Mouse (Mus musculus): Measurements from ENCODE around the gene Gm28051. TPM values are rescaled to one million over a fixed set of nuclear protein-coding genes. Genes with fewer than 3 reads are reported as not detected.

The Gm28051 gene
- polyA plus RNA-seq, 1 experiment: 0.26 TPM

DNA sequence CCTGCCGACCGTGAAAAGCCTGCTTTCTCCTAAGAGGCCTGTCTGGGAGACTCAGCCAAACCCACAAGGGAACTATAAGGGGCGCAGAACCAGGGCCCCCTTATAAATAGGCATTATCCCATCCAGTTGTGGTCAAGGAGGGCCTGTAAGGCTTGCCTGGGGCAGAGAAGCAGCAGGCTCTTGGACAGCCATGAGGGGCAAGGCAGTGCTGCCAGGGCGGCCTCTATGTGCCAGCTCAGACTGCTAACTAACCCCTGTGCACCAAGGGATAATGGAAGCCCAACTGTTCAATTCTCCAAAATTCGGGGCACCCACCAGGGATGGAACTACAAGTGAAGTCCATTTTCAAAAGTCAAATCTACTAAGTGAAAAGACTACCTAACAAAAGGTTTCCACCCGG lies 54.1 kb downstream of the Gm28051 start:
- Histone ChIP-seq H3K4me3 (peak overlapping the region; percentile 29), H3K27me3 (ENCODE audit: control insufficient read depth, insufficient read depth, insufficient read length) (no peaks in the 10 kb centered on the region), H3ac (ENCODE audit: control insufficient read depth, insufficient read length) (no peak overlapping the region), H3K79me2 (ENCODE audit: control insufficient read depth, insufficient read depth) (no peaks in the 10 kb centered on the region), H3K4me2 (ENCODE audit: low read depth) (peak overlapping the region; percentile 76), H3K36me3 (ENCODE audit: control insufficient read depth, insufficient read depth) (no peaks in the 10 kb centered on the region)
- no peak for TF ChIP-seq MYOG (IDR thresholded peaks at IDR 0.05; ENCODE audit: control insufficient read depth in 1 of 3, insufficient read depth in 1 of 3, insufficient read length in 2 of 3, low read depth in 2 of 3)
- no peak for TF ChIP-seq USF1 (IDR thresholded peaks at IDR 0.05; ENCODE audit: low read depth)

DNA sequence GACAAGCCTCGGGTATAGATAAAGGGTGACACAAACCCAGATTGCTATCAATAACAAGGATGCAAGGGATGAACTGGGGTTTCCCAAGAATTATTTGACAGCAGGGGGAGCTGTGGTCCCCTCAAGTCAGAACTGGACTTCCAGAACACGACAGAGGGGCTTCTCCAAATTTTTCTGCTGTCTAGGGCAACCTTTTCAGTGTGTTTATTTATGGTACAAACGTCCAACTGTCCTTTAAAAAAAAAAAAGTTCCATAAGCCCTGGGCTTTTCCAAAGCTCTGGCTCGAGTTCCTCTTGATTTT lies 54.5 kb downstream of the Gm28051 start:
- Histone ChIP-seq H3K27me3 (ENCODE audit: control insufficient read depth, insufficient read depth, insufficient read length) (no peaks in the 10 kb centered on the region), H3K4me2 (ENCODE audit: low read depth) (peak overlapping the region; percentile 76), H3K4me3 (peak overlapping the region; percentile 29), H3K79me2 (ENCODE audit: control insufficient read depth, insufficient read depth) (no peaks in the 10 kb centered on the region), H3K36me3 (ENCODE audit: control insufficient read depth, insufficient read depth) (no peaks in the 10 kb centered on the region), H3ac (ENCODE audit: control insufficient read depth, insufficient read length) (no peak overlapping the region)
- no peak for TF ChIP-seq MYOD1 (IDR thresholded peaks at IDR 0.05; ENCODE audit: control insufficient read depth in 1 of 3, insufficient read length in 2 of 3, low read depth in 2 of 3)
- TF ChIP-seq E2F4 (IDR thresholded peaks at IDR 0.05; ENCODE audit: insufficient read depth): no peak
- TF ChIP-seq SRF (IDR thresholded peaks at IDR 0.05; ENCODE audit: control insufficient read depth, insufficient read length, low read depth): no peak

DNA sequence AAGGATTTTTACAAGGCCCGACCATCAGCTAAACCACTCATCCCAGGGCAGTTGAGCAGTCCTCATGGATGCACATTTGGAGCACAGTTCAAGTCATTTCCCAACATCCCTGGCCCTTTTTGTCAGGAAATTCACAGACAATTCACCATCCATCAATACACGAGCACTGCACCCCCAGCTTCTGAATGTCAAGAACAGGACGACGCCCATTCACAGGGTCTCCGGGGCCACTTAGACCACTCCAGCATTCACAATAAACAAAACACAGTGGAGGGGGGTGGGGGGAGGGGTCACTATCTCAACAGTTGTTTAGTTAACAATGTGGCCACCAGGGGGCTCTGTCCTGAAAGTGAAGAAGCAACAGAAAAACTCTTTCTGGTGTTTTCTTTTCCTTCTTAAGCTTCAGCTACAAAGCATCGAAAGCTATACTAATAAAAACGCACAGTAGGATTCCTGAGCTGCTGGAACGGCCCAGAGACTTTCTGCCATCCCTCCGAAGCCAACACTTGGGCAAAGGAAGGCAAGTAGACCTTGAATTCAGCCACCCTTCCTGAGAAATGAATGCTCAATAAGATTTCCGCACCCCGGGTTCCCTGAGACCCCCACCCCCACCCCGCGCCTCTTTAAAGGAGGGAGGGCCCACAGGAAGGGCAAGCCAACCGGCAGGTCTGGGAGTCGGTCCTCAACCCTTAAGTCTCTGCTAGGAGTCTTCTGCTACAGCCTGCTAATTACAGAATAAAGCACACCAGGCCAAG lies 55.0 kb downstream of the Gm28051 start:
- Histone ChIP-seq H3K4me3 (peak overlapping the region; percentile 29), H3ac (ENCODE audit: control insufficient read depth, insufficient read length) (no peak overlapping the region), H3K4me2 (ENCODE audit: low read depth) (peak overlapping the region; percentile 76), H3K36me3 (ENCODE audit: control insufficient read depth, insufficient read depth) (no peaks in the 10 kb centered on the region), H3K79me2 (ENCODE audit: control insufficient read depth, insufficient read depth) (no peaks in the 10 kb centered on the region), H3K27me3 (ENCODE audit: control insufficient read depth, insufficient read depth, insufficient read length) (no peaks in the 10 kb centered on the region)
- TF ChIP-seq TCF12 (IDR thresholded peaks at IDR 0.05; ENCODE audit: insufficient read depth, poor library complexity, severe bottlenecking): no peak
- TF ChIP-seq MYOD1 (IDR thresholded peaks at IDR 0.05; ENCODE audit: control insufficient read depth in 1 of 3, insufficient read length in 2 of 3, low read depth in 2 of 3): no peak
- no peak for TF ChIP-seq E2F4 (IDR thresholded peaks at IDR 0.05; ENCODE audit: insufficient read depth)
- no peak for TF ChIP-seq CEBPB (IDR thresholded peaks at IDR 0.05; ENCODE audit: insufficient read depth, poor library complexity, severe bottlenecking)
- no peak for TF ChIP-seq TCF3 (IDR thresholded peaks at IDR 0.05; ENCODE audit: insufficient read length, low read depth)
- TF ChIP-seq USF1 (IDR thresholded peaks at IDR 0.05; ENCODE audit: low read depth): no peak
- no peak for TF ChIP-seq REST (IDR thresholded peaks at IDR 0.05; ENCODE audit: insufficient read depth, insufficient read length)
- TF ChIP-seq SRF (IDR thresholded peaks at IDR 0.05; ENCODE audit: control insufficient read depth, insufficient read length, low read depth): no peak
- no peak for TF ChIP-seq POLR2A (IDR thresholded peaks at IDR 0.05; ENCODE audit: insufficient read length, low read depth)
- TF ChIP-seq MAX (IDR thresholded peaks at IDR 0.05; ENCODE audit: low read depth): no peak
- no peak for TF ChIP-seq MYOG (IDR thresholded peaks at IDR 0.05; ENCODE audit: control insufficient read depth in 1 of 3, insufficient read depth in 1 of 3, insufficient read length in 2 of 3, low read depth in 2 of 3)
- TF ChIP-seq POLR2AphosphoS2 (IDR thresholded peaks at IDR 0.05; ENCODE audit: insufficient read length, low read depth): no peak

DNA sequence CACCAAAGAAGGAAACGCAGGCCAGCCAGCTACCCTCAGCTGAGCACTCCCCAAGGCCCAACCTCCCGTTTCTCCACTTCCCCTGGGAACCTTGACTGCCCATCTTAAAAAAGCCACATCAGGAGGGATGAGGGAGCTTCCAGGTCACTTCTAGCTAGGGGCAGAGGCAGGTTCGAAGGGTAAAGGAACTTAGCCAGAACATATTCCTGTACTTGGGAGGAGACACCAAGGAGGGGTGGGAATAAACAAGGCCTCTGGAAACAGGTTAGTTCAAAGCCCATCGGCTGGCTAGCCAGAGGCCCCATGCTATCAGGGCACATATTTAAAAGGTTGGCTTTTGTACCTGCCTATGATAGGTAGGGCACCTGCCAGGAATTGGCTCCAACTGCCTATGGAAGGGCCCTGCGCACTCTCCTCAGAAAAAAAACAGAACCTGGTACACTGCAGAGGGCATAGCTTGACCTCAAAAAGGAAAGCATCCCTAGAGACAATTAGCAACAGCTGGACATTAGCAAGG lies 55.8 kb downstream of the Gm28051 start:
- no peak overlapping the region for H3K4me2 ChIP-seq (ENCODE audit: low read depth)
- H3ac ChIP-seq (ENCODE audit: control insufficient read depth, insufficient read length): no peak overlapping the region
- H3K79me2 ChIP-seq (ENCODE audit: control insufficient read depth, insufficient read depth): no peaks in the 10 kb centered on the region
- H3K36me3 ChIP-seq (ENCODE audit: control insufficient read depth, insufficient read depth): no peaks in the 10 kb centered on the region
- TF ChIP-seq MAX (IDR thresholded peaks at IDR 0.05; ENCODE audit: low read depth) (no peak), MYOD1 (IDR thresholded peaks at IDR 0.05; ENCODE audit: control insufficient read depth in 1 of 3, insufficient read length in 2 of 3, low read depth in 2 of 3) (no peak), POLR2A (IDR thresholded peaks at IDR 0.05; ENCODE audit: insufficient read length, low read depth) (no peak), REST (IDR thresholded peaks at IDR 0.05; ENCODE audit: insufficient read depth, insufficient read length) (no peak), POLR2AphosphoS2 (IDR thresholded peaks at IDR 0.05; ENCODE audit: insufficient read length, low read depth) (no peak), E2F4 (IDR thresholded peaks at IDR 0.05; ENCODE audit: insufficient read depth) (no peak), TCF3 (IDR thresholded peaks at IDR 0.05; ENCODE audit: insufficient read length, low read depth) (no peak), CEBPB (IDR thresholded peaks at IDR 0.05; ENCODE audit: insufficient read depth, poor library complexity, severe bottlenecking) (no peak), TCF12 (IDR thresholded peaks at IDR 0.05; ENCODE audit: insufficient read depth, poor library complexity, severe bottlenecking) (no peak), MYOG (IDR thresholded peaks at IDR 0.05; ENCODE audit: control insufficient read depth in 1 of 3, insufficient read depth in 1 of 3, insufficient read length in 2 of 3, low read depth in 2 of 3) (no peak), SRF (IDR thresholded peaks at IDR 0.05; ENCODE audit: control insufficient read depth, insufficient read length, low read depth) (no peak), USF1 (IDR thresholded peaks at IDR 0.05; ENCODE audit: low read depth) (no peak)
- H3K4me3 ChIP-seq: no peak overlapping the region
- no peaks in the 10 kb centered on the region for H3K27me3 ChIP-seq (ENCODE audit: control insufficient read depth, insufficient read depth, insufficient read length)

DNA sequence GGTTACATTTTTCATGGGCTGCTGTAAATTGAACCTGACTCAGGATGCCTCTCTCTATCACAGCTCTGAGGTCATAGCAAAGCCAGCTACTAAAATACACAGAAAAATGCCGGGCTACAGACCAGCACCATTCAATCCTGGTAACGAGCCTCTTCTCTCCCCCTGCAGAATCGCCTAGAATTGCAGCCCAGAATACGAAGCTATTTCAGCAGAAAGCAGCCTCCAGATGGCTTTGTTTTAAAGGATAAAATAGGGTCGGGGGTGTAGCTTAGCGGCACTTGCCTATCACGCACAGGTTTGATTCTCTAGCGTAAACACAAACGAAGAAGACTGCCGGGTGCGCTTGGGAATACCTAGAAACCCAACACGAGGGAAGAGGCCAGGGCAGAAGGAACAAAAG lies 57.1 kb downstream of the Gm28051 start:
- TF ChIP-seq CEBPB (IDR thresholded peaks at IDR 0.05; ENCODE audit: insufficient read depth, poor library complexity, severe bottlenecking): no peak
- TF ChIP-seq POLR2A (IDR thresholded peaks at IDR 0.05; ENCODE audit: insufficient read length, low read depth): no peak
- TF ChIP-seq USF1 (IDR thresholded peaks at IDR 0.05; ENCODE audit: low read depth): no peak
- TF ChIP-seq MYOD1 (IDR thresholded peaks at IDR 0.05; ENCODE audit: control insufficient read depth in 1 of 3, insufficient read length in 2 of 3, low read depth in 2 of 3): no peak
- TF ChIP-seq REST (IDR thresholded peaks at IDR 0.05; ENCODE audit: insufficient read depth, insufficient read length): no peak

More for the DNA sequence above, 57.1 kb downstream of the Gm28051 start:
- Histone ChIP-seq H3K27me3 (ENCODE audit: control insufficient read depth, insufficient read depth, insufficient read length) (no peaks in the 10 kb centered on the region), H3K4me3 (no peak overlapping the region), H3ac (ENCODE audit: control insufficient read depth, insufficient read length) (no peak overlapping the region), H3K36me3 (ENCODE audit: control insufficient read depth, insufficient read depth) (no peaks in the 10 kb centered on the region), H3K4me2 (ENCODE audit: low read depth) (no peak overlapping the region), H3K79me2 (ENCODE audit: control insufficient read depth, insufficient read depth) (no peaks in the 10 kb centered on the region)

Data from myocyte (in vitro differentiated cells).